Mouse (Mus musculus) heart, embryonic 10.5 days (tissue): ENCODE measurements around the gene Tmem168. TPM values are rescaled to one million over a fixed set of nuclear protein-coding genes. Genes with fewer than 3 reads are reported as not detected.

ENCODE experiments used
- DNase-seq: peaks from one replicate; pipeline ENCODE4 v3.0.0-alpha.2; 2017; ENCODE audit warnings: low spot score
- H3K27ac ChIP-seq: fragments of 300-500 bp; sonication (generic); 2 replicates; pipeline ENCODE4 v1.5.1; 2016; ENCODE audit warnings: mild to moderate bottlenecking
- H3K27me3 ChIP-seq: fragments of 300-500 bp; sonication (generic); 2 replicates; pipeline ENCODE4 v1.6.1; 2016; ENCODE audit warnings: mild to moderate bottlenecking; ENCODE audit not compliant: poor library complexity, insufficient read depth, severe bottlenecking
- H3K36me3 ChIP-seq: fragments of 300-500 bp; sonication (generic); 2 replicates; pipeline ENCODE4 v1.6.1; 2016; ENCODE audit warnings: mild to moderate bottlenecking, moderate library complexity
- H3K4me1 ChIP-seq: fragments of 300-500 bp; sonication (generic); 2 replicates; pipeline ENCODE4 v1.6.1; 2016; ENCODE audit warnings: mild to moderate bottlenecking
- H3K4me3 ChIP-seq: fragments of 300-500 bp; sonication (generic); 2 replicates; pipeline ENCODE4 v1.5.1; 2016; ENCODE audit warnings: mild to moderate bottlenecking, moderate library complexity
- H3K9me3 ChIP-seq: fragments of 300-500 bp; sonication (generic); 2 replicates; pipeline ENCODE4 v1.6.1; 2016; ENCODE audit warnings: mild to moderate bottlenecking, moderate library complexity
- WGBS: fragments of 180-500 bp; shearing (Covaris S2); methylation state at CpG from one replicate; pipeline ENCODE4 v1.1.7; 2016; 5-methylcytosine and 5-hydroxymethylcytosine counted together
- polyA plus RNA-seq: library from polyadenylated mRNA; unstranded; fragments of >200 nt; fragmentation: Nextera tagmentation; extraction: Ambion mirVana; gene quantifications from 2 replicates; pipeline ENCODE4 v1.2.1, GENCODE M21; 2016

The Tmem168 gene
- polyA plus RNA-seq, 1 experiment from 2014 or later, result 29.1 TPM

DNA sequence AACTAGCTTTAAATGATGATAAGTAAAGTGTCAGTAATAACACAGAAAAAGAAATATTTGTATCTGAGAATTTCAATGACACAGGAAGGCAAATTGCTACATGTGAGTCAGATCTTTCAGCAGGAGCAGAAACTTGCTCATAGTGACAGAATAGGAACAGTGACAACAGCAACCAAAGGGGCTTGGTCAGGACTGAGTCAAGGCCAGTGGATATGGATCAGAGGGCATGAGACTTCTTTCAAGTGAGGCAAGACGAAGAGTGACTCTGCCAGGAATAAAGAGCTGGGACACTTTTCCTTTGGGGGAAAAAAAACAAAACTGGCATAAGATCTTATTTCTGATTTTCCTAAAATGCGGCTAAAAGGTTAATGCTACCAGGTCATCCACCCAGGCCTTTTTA, 52.6 kb downstream of the Tmem168 start:
- H3K4me1 ChIP-seq, result no peaks in the 10 kb centered on the region
- H3K27me3 ChIP-seq, result no peaks in the 10 kb centered on the region
- H3K36me3 ChIP-seq, result no peaks in the 10 kb centered on the region
- no peak for DNase-seq
- 82% methylated on average over 2 of the region's 2 CpGs for whole genome bisulfite sequencing
- no peak overlapping the region for H3K27ac ChIP-seq
- no peak overlapping the region for H3K4me3 ChIP-seq
- no peaks in the 10 kb centered on the region for H3K9me3 ChIP-seq

DNA sequence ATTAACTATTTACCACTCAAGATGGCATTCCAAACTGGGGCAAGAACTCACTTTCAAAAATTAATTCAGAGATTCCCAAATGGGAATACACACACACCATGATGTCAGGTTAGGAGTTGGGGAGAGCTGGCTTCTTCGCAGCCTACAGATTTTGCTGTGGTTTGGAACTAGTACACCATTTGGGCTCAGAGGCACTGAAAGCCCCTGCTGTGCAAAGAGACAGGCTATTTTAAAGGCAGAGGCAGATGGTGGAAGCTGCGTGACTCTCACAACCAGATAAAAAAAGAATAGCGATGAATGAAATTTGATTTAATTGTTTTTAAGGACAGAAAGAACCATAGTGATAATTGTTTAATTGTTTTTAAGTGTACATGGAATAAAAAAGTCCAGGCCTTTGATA, 66.1 kb downstream of the Tmem168 start:
- 83% methylated on average over 3 of the region's 3 CpGs for WGBS
- Histone ChIP-seq H3K36me3 (no peaks in the 10 kb centered on the region), H3K4me1 (no peaks in the 10 kb centered on the region), H3K4me3 (no peak overlapping the region), H3K27ac (no peak overlapping the region), H3K27me3 (no peaks in the 10 kb centered on the region), H3K9me3 (no peaks in the 10 kb centered on the region)
- DNase-seq, result no peak

DNA sequence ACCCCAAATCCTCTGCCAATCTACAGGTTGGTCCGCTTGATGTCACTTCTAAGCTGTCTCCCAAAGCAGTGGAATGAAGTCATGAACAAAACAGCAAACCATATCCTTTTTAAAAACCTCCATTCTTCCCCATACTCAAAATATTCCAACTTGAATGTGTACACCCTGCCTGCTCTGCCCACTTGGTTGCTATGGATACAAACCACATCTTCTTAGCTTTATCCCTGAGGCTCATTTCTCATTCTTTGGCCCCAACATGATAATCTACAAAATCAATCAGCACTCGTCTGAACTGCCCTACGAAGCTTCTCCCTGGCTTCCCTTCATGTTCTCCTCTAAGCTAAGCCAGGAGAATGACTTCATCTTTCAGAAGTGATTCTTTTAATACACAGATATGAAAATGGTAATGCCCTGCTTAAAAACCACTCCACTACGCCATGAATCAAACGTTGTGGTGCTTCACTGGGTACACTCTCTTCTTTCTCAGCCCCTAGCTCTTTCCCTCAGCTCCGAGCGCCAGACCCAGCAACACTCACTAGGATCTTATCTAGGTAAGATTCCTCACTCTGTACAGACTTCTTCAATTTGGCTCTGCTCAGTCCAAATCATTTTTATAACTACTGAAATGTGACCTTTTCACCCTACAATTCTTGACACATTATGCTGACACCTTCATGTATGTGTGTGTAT, 70.5 kb downstream of the Tmem168 start:
- Histone ChIP-seq H3K27me3 (no peaks in the 10 kb centered on the region), H3K4me1 (no peaks in the 10 kb centered on the region), H3K9me3 (no peaks in the 10 kb centered on the region), H3K36me3 (no peaks in the 10 kb centered on the region), H3K27ac (no peak overlapping the region), H3K4me3 (no peak overlapping the region)
- 75% methylated on average over 7 of the region's 7 CpGs for WGBS
- DNase-seq, result no peak

Other genes with a start within 250 kb of the Tmem168 start
- 19.0 and 20.5 TPM in 2 replicates for gene Bmt2, start 69.9 kb upstream of the Tmem168 start, polyA plus RNA-seq
- 4.3 and 5.6 TPM in 2 replicates for gene Gpr85, start 231.8 kb upstream of the Tmem168 start, polyA plus RNA-seq